Mouse (Mus musculus): ENCODE data around the gene Bora.

- no peak for TF ChIP-seq POLR2A (IDR thresholded peaks at IDR 0.05; ENCODE audit: insufficient read depth, low read depth, low read length)
- no peak for TF ChIP-seq CTCF (IDR thresholded peaks at IDR 0.05; ENCODE audit: insufficient read depth, low read depth, low read length)
These were observed 26.8 kb upstream of the Bora start for GRCm38 (mm10) chr14:99019136-99019808.

Data from olfactory bulb, adult 2 months (tissue).